Mouse (Mus musculus): Measurements from ENCODE around the gene Ireb2. TPM values are rescaled to one million over a fixed set of nuclear protein-coding genes. Genes with fewer than 3 reads are reported as not detected.

Ireb2 gene
- polyA plus RNA-seq, 1 experiment, result 10.0 TPM

DNA sequence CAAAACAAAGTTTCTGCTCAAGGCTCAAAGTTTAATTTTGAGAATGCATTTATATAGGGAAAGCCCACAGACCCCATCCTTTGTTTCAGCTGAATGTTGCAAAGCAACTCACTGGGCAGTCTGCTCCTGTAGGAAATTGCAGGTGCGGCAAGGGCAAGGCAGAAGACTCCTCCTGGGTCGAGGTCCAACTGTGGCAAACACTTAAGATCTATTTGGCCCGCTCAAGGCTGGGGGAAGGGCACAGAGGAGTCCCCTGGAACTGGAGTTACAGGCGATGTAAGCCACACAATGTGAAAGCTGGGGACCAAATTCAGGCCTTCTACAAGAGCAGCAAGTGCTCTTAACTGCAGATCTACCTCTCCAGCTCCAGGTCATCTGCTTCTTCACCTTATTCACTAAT is 56.4 kb downstream of the Ireb2 start:
- peak overlapping the region; percentile 49; the same call in 1 of the 2 replicates for H3K27ac ChIP-seq (ENCODE audit: insufficient read depth, low read depth, low read length)
- H3K4me3 ChIP-seq (ENCODE audit: insufficient read depth, low read depth, low read length), result no peak overlapping the region; the same call in 1 of the 2 replicates
- 52% methylated on average over 4 of the region's 4 CpGs for WGBS
- peaks cover 4% of the 10 kb centered on the region; the same call in 1 of the 2 replicates for H3K4me1 ChIP-seq (ENCODE audit: control insufficient read depth, insufficient read depth, low read length)
- peaks cover 9% of the 10 kb centered on the region for H3K36me3 ChIP-seq (ENCODE audit: control insufficient read depth, insufficient read depth, low read length)
- H3K27me3 ChIP-seq (replicated peaks; ENCODE audit: control insufficient read depth, insufficient read depth, low read length), result no peaks in the 10 kb centered on the region
- DNase-seq, result peak; percentile 84
- TF ChIP-seq CTCF (conservative IDR thresholded peaks at IDR 0.05; ENCODE audit: insufficient read depth, insufficient read length, low read depth, low read length), result no peak
- no peak for TF ChIP-seq POLR2A (IDR thresholded peaks at IDR 0.05; ENCODE audit: low read depth, low read length)

DNA sequence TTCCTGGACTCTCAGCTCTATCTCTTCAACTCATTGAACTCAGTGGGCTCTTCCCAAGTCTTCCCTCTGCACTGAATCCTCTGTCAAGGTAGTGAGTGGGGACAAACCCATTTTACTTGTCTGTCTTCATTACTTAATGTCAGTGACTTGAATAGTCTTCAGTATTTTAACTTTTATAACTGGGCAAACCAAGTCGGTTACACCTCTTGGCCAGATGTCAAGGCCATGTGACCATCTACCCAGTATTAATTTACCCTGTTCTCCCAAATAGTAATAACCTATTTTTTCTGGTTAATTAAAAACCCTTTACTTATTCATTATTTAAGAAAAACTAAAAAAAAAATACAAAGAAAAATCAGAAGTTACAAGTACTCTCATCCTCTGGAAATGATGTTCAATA is 67.2 kb downstream of the Ireb2 start:
- DNase-seq, result peak; percentile 84
- H3K4me1 ChIP-seq (ENCODE audit: control insufficient read depth, insufficient read depth, low read length), result peaks cover 13% of the 10 kb centered on the region; the same call in 1 of the 2 replicates
- no peak for TF ChIP-seq CTCF (conservative IDR thresholded peaks at IDR 0.05; ENCODE audit: insufficient read depth, insufficient read length, low read depth, low read length)
- TF ChIP-seq POLR2A (IDR thresholded peaks at IDR 0.05; ENCODE audit: low read depth, low read length), result no peak
- no peaks in the 10 kb centered on the region for H3K27me3 ChIP-seq (replicated peaks; ENCODE audit: control insufficient read depth, insufficient read depth, low read length)
- WGBS, result 56% methylated on average over 1 of the region's 1 CpGs
- peak overlapping the region; percentile 80 for H3K27ac ChIP-seq (ENCODE audit: insufficient read depth, low read depth, low read length)
- no peak overlapping the region for H3K4me3 ChIP-seq (ENCODE audit: insufficient read depth, low read depth, low read length)
- peaks cover 11% of the 10 kb centered on the region; the same call in 1 of the 2 replicates for H3K36me3 ChIP-seq (ENCODE audit: control insufficient read depth, insufficient read depth, low read length)

DNA sequence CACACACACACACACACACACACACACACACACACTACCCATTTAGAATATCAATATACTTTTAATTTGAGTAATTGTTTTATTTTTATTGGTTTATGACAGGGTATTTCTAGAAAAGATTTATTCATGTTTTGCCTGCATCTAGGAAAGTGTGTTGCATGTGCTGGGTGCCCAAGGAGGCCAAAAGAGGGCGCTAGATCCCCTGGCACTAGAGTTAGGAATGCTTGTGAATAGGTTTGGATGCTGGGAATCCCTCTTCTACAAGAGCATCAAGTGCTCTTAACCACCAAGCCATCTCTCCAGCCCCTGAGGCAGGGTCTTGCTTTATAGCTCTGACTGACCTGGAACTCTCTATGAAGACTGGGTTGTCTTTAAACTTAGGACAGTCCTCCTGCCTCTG is 68.2 kb downstream of the Ireb2 start:
- H3K36me3 ChIP-seq (ENCODE audit: control insufficient read depth, insufficient read depth, low read length), result peaks cover 11% of the 10 kb centered on the region; the same call in 1 of the 2 replicates
- TF ChIP-seq CTCF (conservative IDR thresholded peaks at IDR 0.05; ENCODE audit: insufficient read depth, insufficient read length, low read depth, low read length), result peak; percentile 49
- TF ChIP-seq POLR2A (IDR thresholded peaks at IDR 0.05; ENCODE audit: low read depth, low read length), result no peak
- H3K4me1 ChIP-seq (ENCODE audit: control insufficient read depth, insufficient read depth, low read length), result peaks cover 13% of the 10 kb centered on the region; the same call in 1 of the 2 replicates
- H3K4me3 ChIP-seq (ENCODE audit: insufficient read depth, low read depth, low read length), result no peak overlapping the region
- H3K27ac ChIP-seq (ENCODE audit: insufficient read depth, low read depth, low read length), result peak overlapping the region; percentile 91
- H3K27me3 ChIP-seq (replicated peaks; ENCODE audit: control insufficient read depth, insufficient read depth, low read length), result no peaks in the 10 kb centered on the region
- peak; percentile 45 for DNase-seq
- WGBS, result 15% methylated on average over 1 of the region's 1 CpGs

DNA sequence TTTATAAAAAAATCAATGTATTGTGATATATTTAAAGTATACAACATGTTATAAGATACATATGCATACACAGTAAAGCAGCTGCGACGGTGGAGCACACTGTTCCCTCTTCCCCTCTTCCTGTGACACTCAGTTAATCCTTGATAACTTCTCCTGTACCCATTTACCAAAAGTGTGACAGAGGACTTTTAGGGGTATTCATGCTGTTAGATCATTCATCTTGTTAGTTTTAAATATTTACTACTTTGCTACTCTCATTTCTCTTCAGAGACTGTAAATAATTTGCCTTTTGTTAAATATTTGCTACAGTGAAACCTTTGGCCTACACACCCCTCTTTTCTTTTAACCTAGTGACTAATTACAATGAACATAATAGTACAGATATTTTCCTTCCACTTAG is 68.8 kb downstream of the Ireb2 start:
- TF ChIP-seq CTCF (conservative IDR thresholded peaks at IDR 0.05; ENCODE audit: insufficient read depth, insufficient read length, low read depth, low read length) (no peak), POLR2A (IDR thresholded peaks at IDR 0.05; ENCODE audit: low read depth, low read length) (no peak)
- H3K27ac ChIP-seq (ENCODE audit: insufficient read depth, low read depth, low read length), result no peak overlapping the region
- no peaks in the 10 kb centered on the region for H3K27me3 ChIP-seq (replicated peaks; ENCODE audit: control insufficient read depth, insufficient read depth, low read length)
- H3K36me3 ChIP-seq (ENCODE audit: control insufficient read depth, insufficient read depth, low read length), result peaks cover 11% of the 10 kb centered on the region; the same call in 1 of the 2 replicates
- WGBS, result 60% methylated on average over 2 of the region's 2 CpGs
- H3K4me1 ChIP-seq (ENCODE audit: control insufficient read depth, insufficient read depth, low read length), result peaks cover 13% of the 10 kb centered on the region; the same call in 1 of the 2 replicates
- H3K4me3 ChIP-seq (ENCODE audit: insufficient read depth, low read depth, low read length), result no peak overlapping the region
- DNase-seq, result peak; percentile 83

DNA sequence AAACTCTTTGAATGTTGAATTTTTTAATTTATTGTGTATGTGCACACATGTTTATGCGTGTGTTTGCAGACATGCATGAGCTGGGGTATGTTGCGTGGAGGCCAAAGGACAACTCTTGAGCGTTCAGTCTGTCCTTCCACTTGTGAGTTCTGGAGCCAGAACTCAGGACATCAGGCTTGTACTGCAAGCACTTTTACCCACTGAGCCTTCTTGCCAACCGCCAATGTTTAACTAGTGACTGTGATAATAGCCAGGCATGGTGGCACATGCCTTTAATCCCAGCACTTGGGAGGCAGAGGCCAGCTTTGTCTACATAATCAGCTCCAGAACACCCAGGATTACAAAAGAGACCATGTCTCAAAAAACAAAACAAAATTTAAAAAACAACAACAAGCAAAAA is 78.5 kb downstream of the Ireb2 start:
- Histone ChIP-seq H3K4me3 (ENCODE audit: insufficient read depth, low read depth, low read length) (no peak overlapping the region), H3K4me1 (ENCODE audit: control insufficient read depth, insufficient read depth, low read length) (no peaks in the 10 kb centered on the region; the same call in 1 of the 2 replicates), H3K27ac (ENCODE audit: insufficient read depth, low read depth, low read length) (no peak overlapping the region), H3K27me3 (replicated peaks; ENCODE audit: control insufficient read depth, insufficient read depth, low read length) (no peaks in the 10 kb centered on the region), H3K36me3 (ENCODE audit: control insufficient read depth, insufficient read depth, low read length) (peaks cover 9% of the 10 kb centered on the region)
- DNase-seq, result peak; percentile 83
- 71% methylated on average over 4 of the region's 4 CpGs for WGBS
- TF ChIP-seq POLR2A (IDR thresholded peaks at IDR 0.05; ENCODE audit: low read depth, low read length) (no peak), CTCF (conservative IDR thresholded peaks at IDR 0.05; ENCODE audit: insufficient read depth, insufficient read length, low read depth, low read length) (no peak)

DNA sequence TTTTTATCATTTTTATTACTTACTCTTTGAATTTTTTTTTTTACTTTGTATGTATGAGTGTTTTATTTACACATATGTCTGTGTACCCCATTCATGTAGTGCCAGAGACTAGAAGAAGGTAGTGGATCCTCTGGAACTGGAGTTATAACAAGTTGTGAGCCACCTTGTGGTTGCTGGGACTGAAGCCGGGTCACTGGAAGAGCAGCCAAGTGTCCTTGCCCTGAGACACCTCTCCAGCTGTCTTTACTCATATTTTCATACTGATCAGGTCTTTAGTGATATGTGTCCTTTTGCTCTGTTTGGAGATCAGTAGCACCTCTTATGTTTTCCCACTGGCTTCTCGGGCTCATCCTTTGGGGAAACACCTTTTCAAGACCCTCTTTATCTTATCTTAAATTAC is 80.9 kb downstream of the Ireb2 start:
- Histone ChIP-seq H3K4me1 (ENCODE audit: control insufficient read depth, insufficient read depth, low read length) (no peaks in the 10 kb centered on the region; the same call in 1 of the 2 replicates), H3K36me3 (ENCODE audit: control insufficient read depth, insufficient read depth, low read length) (peaks cover 5% of the 10 kb centered on the region; the same call in 1 of the 2 replicates), H3K27me3 (replicated peaks; ENCODE audit: control insufficient read depth, insufficient read depth, low read length) (no peaks in the 10 kb centered on the region), H3K4me3 (ENCODE audit: insufficient read depth, low read depth, low read length) (no peak overlapping the region), H3K27ac (ENCODE audit: insufficient read depth, low read depth, low read length) (no peak overlapping the region)
- peak; percentile 38 for DNase-seq
- peak; percentile 33; the same call in 1 of the 2 replicates for TF ChIP-seq CTCF (conservative IDR thresholded peaks at IDR 0.05; ENCODE audit: insufficient read depth, insufficient read length, low read depth, low read length)
- TF ChIP-seq POLR2A (IDR thresholded peaks at IDR 0.05; ENCODE audit: low read depth, low read length), result no peak
- WGBS, result 71% methylated on average over 2 of the region's 2 CpGs

DNA sequence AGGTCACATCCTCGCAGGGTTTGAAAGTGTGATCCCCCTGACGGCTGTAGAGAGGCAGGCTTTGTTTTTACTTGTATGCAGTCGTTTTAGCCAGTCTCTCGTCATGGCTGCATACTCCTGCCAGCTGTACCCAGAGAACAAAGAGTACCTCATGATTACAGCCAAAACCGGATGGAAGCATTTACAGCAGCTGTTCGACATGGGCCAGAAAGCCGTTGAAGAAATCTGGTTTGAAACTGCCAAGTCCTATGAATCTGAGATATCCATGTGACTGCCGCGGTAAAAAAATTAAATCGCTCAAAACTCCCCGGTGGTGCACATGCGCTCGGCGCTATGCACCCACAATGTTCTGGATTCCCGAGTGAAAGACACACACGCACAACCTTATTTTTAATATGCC is 82.7 kb downstream of the Ireb2 start:
- no peak for DNase-seq
- H3K4me3 ChIP-seq (ENCODE audit: insufficient read depth, low read depth, low read length), result no peak overlapping the region
- no peaks in the 10 kb centered on the region for H3K27me3 ChIP-seq (replicated peaks; ENCODE audit: control insufficient read depth, insufficient read depth, low read length)
- no peaks in the 10 kb centered on the region for H3K4me1 ChIP-seq (ENCODE audit: control insufficient read depth, insufficient read depth, low read length)
- no peak for TF ChIP-seq POLR2A (IDR thresholded peaks at IDR 0.05; ENCODE audit: low read depth, low read length)
- no peak for TF ChIP-seq CTCF (conservative IDR thresholded peaks at IDR 0.05; ENCODE audit: insufficient read depth, insufficient read length, low read depth, low read length)
- H3K27ac ChIP-seq (ENCODE audit: insufficient read depth, low read depth, low read length), result no peak overlapping the region
- 71% methylated on average over 16 of the region's 16 CpGs for WGBS
- H3K36me3 ChIP-seq (ENCODE audit: control insufficient read depth, insufficient read depth, low read length), result peaks cover 4% of the 10 kb centered on the region; the same call in 1 of the 2 replicates
